Mouse (Mus musculus) heart, postnatal 14 days (tissue): Measurements from ENCODE around the gene Lypd4. TPM values are rescaled to one million over a fixed set of nuclear protein-coding genes. Genes with fewer than 3 reads are reported as not detected.
A peak's percentile ranks its signal among the peaks of the same experiment; 100 is the strongest.
"Not testable (repeated sequence)": the region's sequence is repeated elsewhere in the genome, so short reads cannot be mapped to it uniquely, and the experiment has no call there.

Source experiments
- DNase-seq, 2 experiments: peaks; one replicate each; pipeline ENCODE4 v3.0.0; 2021 to 2022
- intact Hi-C: fragments of 180-260 bp; cut with DNase I; formaldehyde crosslinking; loops from one replicate; pipeline ENCODE4 v1.15.1; 2025
- long read RNA-seq, 2 experiments: library from polyadenylated mRNA; stranded (forward); transcript quantifications; one replicate each; pipeline ENCODE4 v2.0.0; 2021
- total RNA-seq, 2 experiments: library from RNA; stranded (reverse); gene quantifications; 2 replicates each; pipeline ENCODE4 v1.2.3; 2021

Gene Lypd4
- not detected for total RNA-seq
- long read RNA-seq, experiment 1, result 0 reads
- long read RNA-seq, experiment 2, result 0 reads

DNA sequence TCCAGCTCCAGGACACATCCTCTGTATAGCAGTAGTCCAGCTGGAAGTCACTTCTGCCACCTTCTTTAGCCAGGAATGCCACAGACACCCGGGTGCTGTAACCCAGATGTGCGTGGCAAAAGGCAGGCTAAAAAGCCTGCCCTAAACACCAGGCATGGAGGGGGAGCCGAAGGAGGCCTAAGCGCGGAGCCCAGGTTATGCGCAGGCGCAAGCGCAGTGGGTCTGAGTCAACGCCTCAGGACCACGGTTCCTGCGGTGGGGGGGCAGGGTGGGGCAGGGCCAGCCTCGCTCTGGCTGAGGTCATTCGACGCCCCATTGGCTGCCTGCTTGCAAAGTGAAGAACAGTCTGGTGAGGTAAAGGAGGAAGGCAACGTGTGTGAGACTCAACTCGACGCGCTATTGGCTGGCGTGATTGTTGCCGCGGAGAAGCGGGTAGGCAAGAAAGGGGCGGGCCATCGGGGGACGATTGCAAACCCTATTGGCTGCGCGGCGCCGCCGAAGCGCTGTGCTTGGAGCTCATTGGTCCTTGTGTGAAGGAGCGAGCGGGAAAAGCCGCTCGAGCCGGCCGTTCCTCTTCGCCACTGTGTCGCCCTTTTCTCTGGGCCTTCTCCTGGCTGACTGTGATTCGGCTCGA is at the start of gene Lypd4, which contains the start of gene Dmrtc2:
Gene Lypd4, minus strand, starts transcription at position 410 of the 634 bp plus-strand sequence.
Gene Dmrtc2, plus strand, starts transcription at position 526 of the 634 bp plus-strand sequence.
- intact Hi-C loops, result no loop called here
- no peak for DNase-seq

DNA sequence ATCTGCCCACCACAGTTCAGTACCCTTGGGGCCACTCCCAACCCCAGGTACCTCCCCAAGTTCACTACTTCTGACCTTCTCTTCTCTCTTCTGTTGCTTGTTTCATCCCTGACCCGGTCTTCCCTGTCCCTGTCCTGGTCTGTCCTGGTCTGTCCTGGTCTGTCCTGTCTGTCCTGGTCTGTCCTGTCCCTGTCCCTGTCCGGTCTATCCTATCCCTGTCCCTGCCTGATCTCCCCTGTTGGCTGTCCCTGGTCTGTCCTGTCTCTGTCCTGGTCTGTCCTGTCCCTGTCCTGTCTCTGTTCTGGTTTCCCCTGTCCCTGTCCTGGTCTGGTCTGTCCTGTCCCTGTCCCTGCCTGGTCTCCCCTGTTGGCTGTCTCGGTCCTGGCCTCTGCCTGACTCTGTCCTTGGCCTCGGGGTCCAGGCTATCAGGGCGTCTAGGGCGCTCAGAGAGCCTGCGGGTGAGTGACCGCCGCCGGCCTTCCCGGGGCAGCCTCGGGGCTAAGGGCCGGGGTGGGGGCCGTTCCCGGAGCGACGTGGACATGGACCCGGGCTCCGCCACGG is 49.1 kb upstream of the Lypd4 start:
- intact Hi-C loops, result no loop called here
- peak in 1 of 2 experiments; percentile 25 for DNase-seq

DNA sequence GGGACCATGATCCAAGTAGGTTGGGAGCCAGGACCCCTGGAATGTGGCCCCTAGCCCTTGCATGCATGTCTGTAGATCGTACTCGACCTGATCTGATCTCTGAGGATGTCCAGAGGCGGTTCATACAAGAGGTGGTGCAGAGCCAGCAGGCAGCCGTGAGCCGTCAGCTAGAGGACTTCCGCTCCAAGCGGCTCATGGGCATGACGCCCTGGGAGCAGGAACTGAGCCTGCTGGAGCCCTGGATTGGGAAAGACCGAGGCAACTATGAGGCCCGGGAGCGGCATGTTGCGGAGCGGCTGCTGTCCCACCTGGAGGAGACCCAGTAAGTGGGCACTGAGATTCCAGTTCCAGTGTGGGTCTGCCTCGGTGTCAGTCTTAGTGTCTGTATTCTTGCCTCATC is 42.7 kb upstream of the Lypd4 start:
- intact Hi-C loops, result no loop called here
- DNase-seq, result no peak

DNA sequence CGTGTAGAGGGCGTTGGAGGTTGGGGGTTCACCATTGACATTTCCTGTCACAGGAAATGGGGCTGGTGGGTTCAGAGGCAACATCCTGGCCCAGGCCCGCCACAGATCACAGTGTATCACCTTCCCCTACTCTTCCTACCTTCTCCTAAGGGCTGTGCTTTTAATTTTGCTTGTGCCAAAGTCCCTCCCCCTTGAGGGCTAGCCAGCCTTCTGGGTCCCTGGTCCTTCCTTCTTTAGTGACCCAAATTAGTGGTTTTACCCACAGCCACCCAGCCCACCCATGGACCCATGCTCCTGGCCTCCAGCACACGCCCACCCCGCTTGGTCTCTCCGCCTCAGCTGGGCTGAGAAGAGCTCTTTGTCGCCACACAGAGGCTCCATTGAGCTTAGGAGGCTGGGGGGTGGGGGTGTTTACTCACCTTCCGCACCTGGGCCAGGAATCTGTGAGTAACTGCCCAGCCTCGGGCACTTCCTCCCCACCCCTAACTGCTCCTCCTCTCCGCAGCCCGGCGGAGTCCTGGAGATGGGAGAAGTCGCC is 37.5 kb upstream of the Lypd4 start:
- intact Hi-C loops, result loop anchor here (10.0 kb wide), 1 partner anchor 318 kb away; the partner anchor contains the start of genes Dedd2 and Zfp526
- DNase-seq, result no peak

DNA sequence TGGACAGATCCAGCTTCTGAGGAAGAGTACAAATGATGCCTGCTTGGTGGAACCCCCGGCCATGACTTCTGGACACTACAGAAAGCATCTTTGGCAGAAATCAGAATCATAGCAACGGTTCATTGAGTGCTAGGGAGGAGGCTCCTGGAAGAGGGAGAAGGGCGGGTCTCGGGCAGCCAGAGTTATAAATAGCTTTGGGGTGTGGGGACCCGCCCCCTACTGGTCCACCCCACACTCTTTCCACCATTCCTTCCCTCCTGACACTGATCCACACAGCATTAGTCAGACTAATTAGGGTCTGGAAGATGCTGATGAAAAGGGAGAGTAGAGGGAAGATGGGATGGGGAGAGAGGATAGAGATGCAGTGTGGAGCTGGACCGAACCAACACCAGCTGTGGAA is 36.8 kb upstream of the Lypd4 start:
- intact Hi-C loops, result loop anchor here (10.0 kb wide), 1 partner anchor 318 kb away; the partner anchor contains the start of genes Dedd2 and Zfp526
- DNase-seq, result no peak

GRCm38 (mm10) chr7:24904936-24905335 is 35.2 kb upstream of the Lypd4 start:
- intact Hi-C loops, result loop anchor here (2.0 to 10.0 kb wide), 3 partner anchors 14 to 320 kb away; partner anchors contain the start of genes Dedd2, Rabac1 and Zfp526
- peak; percentile 51 to 69 for DNase-seq

DNA sequence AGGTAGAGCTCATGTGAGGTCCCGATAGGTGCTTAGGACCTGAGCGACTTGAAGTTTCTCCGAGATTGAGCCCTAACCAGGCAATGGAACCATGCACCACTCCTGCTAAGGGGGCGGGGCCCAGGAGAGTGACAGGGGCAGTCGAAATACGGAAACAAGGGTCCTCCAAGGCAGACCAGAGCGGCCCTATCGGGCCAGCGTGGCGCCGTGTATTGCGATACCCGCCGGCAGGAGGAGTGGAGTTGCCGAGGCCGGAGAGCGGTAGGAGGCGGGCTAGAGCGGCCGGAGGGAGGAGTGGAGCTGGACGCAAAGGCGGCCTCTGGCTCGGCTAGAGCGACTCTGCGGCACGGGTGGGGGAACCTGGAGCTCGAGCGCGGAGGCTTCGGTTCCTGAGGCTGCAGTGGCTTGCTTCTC is 34.3 kb upstream of the Lypd4 start:
- intact Hi-C loops, result loop anchor here (2.0 to 10.0 kb wide), 3 partner anchors 13 to 321 kb away; partner anchors contain the start of genes Dedd2, Rabac1 and Zfp526
- DNase-seq, result peak; percentile 97

DNA sequence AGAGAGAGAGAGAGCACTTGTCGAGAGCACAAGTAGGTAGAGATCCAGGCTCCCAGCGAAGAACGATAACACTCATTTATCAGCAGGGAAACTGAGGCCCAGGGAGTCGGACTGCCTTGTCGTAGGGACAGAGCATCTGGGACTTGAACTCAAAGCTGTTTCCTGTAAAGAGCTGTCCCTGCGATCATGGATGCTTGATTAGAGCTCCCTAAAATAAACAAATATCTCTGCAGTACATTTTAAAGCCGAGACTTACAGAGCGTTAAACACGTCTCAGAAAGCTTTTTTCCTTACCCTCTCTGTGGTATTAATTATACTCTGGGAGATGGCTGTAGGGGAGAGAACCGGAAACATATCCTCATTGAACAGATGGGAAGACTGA is 33.7 kb upstream of the Lypd4 start:
- DNase-seq, result no peak
- intact Hi-C loops, result loop anchor here (5.0 to 10.0 kb wide), 2 partner anchors 69 to 321 kb away; partner anchors contain the start of genes Dedd2, Rabac1 and Zfp526

GRCm38 (mm10) chr7:24902630-24903443 is 33.1 kb upstream of the Lypd4 start, which contains the start of gene Arhgef1:
Gene Arhgef1, plus strand, starts transcription at chr7:24902912.
- intact Hi-C loops, result loop anchor here (5.0 to 10.0 kb wide), 2 partner anchors 69 to 322 kb away; partner anchors contain the start of genes Dedd2, Rabac1 and Zfp526
- DNase-seq, result peak; percentile 76 to 86

GRCm38 (mm10) chr7:24902264-24902629 is 32.5 kb upstream of the Lypd4 start:
- intact Hi-C loops, result loop anchor here (5.0 to 10.0 kb wide), 2 partner anchors 70 to 323 kb away; partner anchors contain the start of genes Dedd2, Rabac1 and Zfp526
- no peak for DNase-seq

GRCm38 (mm10) chr7:24901842-24902241 is 32.1 kb upstream of the Lypd4 start:
- DNase-seq, result no peak
- intact Hi-C loops, result loop anchor here (5.0 to 10.0 kb wide), 2 partner anchors 70 to 323 kb away; partner anchors contain the start of genes Dedd2, Rabac1 and Zfp526

- intact Hi-C loops, result loop anchor here (5.0 to 10.0 kb wide), 2 partner anchors 71 to 324 kb away; partner anchors contain the start of genes Dedd2, Rabac1 and Zfp526
- DNase-seq, result no peak
Measured at GRCm38 (mm10) chr7:24901114-24901513, 31.4 kb upstream of the Lypd4 start.

GRCm38 (mm10) chr7:24897959-24898358 is 28.2 kb upstream of the Lypd4 start:
- intact Hi-C loops, result no loop called here
- no peak for DNase-seq

DNA sequence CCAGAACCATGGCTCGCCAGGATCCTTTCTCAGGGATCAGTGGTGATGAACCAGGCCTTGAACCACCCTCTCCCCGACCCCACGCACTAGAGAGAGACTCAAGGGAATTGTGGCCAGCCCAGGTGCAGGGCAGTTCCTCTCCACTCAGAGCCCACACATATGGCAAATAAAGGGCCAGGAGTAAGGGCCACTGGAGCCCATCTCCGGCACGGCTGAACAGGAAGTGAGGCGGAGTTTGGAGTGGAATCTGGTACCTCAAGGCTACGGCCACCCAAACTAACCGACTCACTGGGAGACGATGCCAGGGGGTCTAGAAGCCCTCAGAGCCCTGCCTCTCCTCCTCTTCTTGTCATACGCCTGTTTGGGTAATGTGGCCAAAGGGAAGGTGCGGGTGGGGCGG is 27.5 kb upstream of the Lypd4 start, which contains the start of gene Cd79a:
Gene Cd79a, plus strand, starts transcription at position 158 of the 400 bp plus-strand sequence.
- intact Hi-C loops, result no loop called here
- no peak for DNase-seq

- intact Hi-C loops, result no loop called here
- no peak for DNase-seq
Measured at GRCm38 (mm10) chr7:24896269-24896668, 26.5 kb upstream of the Lypd4 start.

DNA sequence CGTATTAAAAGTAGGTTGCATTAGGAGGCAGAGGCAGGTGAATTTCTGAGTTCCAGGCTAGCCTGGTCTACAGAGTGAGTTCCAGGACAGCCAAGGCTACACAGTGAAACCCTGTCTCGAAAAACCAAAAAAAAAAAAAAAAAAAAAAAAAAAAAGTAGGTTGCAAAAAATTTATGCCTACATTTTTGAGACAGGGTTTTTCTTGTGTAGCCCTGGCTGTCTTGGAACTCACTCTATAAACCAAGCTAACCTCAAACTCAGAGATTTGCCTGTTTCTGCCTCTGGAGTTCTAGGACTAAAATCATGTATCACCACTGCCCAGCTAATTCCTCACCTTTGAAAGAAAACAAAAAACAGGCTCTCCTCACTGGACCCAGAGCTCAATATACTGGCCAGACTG is 26.0 kb upstream of the Lypd4 start:
- DNase-seq, intact Hi-C loops: not testable (repeated sequence)

DNA sequence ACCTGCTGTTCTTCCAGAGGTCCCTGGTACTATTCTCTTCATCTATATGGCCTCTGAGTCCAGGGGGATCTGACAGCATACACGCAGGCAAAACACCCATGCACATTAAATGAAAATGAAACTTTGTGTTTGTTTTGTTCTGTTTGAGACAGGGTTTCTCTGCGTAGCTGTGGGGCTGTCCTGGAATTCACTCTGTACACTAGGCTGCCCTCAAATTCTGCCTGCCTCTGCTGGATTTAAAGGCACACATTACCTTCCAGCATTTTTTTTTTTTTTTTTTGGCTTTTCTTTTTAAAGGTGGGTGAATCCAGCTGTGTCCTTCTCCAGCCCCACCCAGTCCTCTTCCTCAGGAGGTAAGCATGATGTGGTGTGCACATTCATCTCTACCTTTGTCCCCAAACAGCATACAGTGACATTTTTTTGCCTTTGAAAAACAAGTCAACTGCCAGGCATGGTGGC is 22.4 kb upstream of the Lypd4 start:
- DNase-seq, result no peak
- intact Hi-C loops, result no loop called here

DNA sequence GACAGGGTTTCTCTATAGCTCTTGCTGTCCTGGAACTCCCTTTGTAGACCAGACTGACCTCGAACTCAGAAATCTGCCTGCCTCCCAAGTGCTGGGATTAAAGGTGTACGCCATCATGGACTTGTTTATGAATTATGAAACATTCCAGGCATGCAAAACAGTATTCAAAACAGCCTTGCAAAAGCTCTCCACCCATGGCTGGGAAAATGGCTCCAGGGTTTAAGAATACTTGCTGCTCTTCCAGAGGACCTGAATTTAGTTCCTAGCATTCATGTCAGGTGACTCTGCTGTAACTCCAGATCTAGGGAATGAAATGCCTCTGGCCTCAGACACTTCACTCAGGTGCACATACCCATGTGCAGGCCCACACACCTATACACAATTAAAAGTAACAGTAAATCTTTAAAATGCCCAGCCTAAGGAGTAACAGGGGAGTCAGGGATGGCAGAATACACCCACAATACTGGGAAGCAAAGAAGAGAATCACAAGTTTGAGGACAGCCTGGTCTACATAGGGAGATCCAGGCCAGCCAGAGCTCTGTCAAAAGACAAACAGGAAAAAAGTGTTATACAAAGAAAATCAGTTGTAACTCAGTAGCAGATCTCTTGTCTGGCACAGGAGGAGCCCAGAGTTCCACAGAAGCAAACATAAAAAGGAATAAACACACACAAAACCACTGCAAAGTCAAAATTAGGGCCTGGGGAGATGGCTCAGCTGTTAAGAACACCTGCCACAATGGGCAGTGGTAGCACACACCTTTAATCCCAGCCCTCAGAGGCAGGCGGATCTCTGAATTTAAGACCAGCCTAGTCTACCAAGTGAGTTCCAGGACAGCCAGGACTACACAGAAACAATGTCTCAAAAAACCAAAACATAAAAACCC is 21.7 kb upstream of the Lypd4 start:
- intact Hi-C loops, result loop anchor here (2.0 kb wide), 2 partner anchors 13 to 73 kb away; no protein-coding TSS in a partner anchor

More for the DNA sequence above, 21.7 kb upstream of the Lypd4 start:
- DNase-seq, result no peak
